Comparison of ENCODE assay signal across 18 mouse cellular contexts in genomic region chr1:33511310-33511709, GRCm38 (mm10).
A peak's percentile ranks its signal among the peaks of the same experiment; 100 is the strongest.
DNase-seq lines count a peak whose midpoint lies in the region; ATAC-seq lines count a peak whose summit lies in the region.
"Had no signal": no experiment of that assay in that cellular context is flagged by ENCODE, and none has a peak within 500 bp of the region (broad histone marks: within the 10 kb centered on the region; RNA-seq: fewer than 3 reads in every experiment).

No protein-coding gene starts in this region.

- peak; percentile 31; the same call in 1 of the 2 replicates for ATAC-seq in frontal cortex, adult (ENCODE audit: low TSS enrichment)
- ATAC-seq in megakaryocyte progenitor cell, adult 5-6 weeks (replicated peaks; ENCODE audit: poor library complexity) = peak; percentile 60
- ATAC-seq: forebrain, embryonic 15.5 days; Patski had no signal

- no peak for DNase-seq in frontal cortex, adult 2 months (ENCODE audit: extremely low spot score in 1 of 2, low spot score in 1 of 2)
- peak; percentile 45 to 46 for DNase-seq in right cerebral cortex, postnatal 10 days (ENCODE audit: low spot score in 2 of 2)
- no peak for DNase-seq in right cerebral cortex, postnatal 36 days (ENCODE audit: low spot score in 2 of 2)
- DNase-seq in retina, embryonic 14.5 days (ENCODE audit: low spot score) = no peak
- DNase-seq: adrenal gland, postnatal 10 days; adrenal gland, postnatal 36 days; cerebellum, adult 11-12 months; cerebellum, adult 8-10 months; cerebellum, postnatal 10 days; cerebellum, postnatal 36 days; embryo, embryonic 11 days; gastrocnemius, adult 2 months; gastrocnemius, postnatal 14 days; heart, adult 2 months had no signal

Comparison
In these comparisons a context has a peak if more than half of its experiments do, and no peak if none do; other contexts are left out.
1. DNase-seq: peak in right cerebral cortex, postnatal 10 days (2 of 2); none in frontal cortex, adult 2 months (0 of 2), right cerebral cortex, postnatal 36 days (0 of 2) and retina, embryonic 14.5 days (single experiment).